Mouse (Mus musculus): ENCODE data around the gene Pycr2.
A peak's percentile ranks its signal among the peaks of the same experiment; 100 is the strongest.
"Not testable (repeated sequence)": the region's sequence is repeated elsewhere in the genome, so short reads cannot be mapped to it uniquely, and the experiment has no call there.

Gene Pycr2

GRCm38 (mm10) chr1:180904039-180904814, at the start of gene Pycr2:
Gene Pycr2, plus strand, starts transcription at chr1:180904293.
- DNase-seq: peak; percentile 96

- no peak for DNase-seq
Observed at GRCm38 (mm10) chr1:180858763-180859162, 45.3 kb upstream of the Pycr2 start.

- DNase-seq: no peak
Observed at GRCm38 (mm10) chr1:180860030-180860429, 44.1 kb upstream of the Pycr2 start.

GRCm38 (mm10) chr1:180863606-180864005, 40.5 kb upstream of the Pycr2 start:
- DNase-seq: peak; percentile 42

GRCm38 (mm10) chr1:180866001-180866400, 38.1 kb upstream of the Pycr2 start:
- DNase-seq: no peak

- no peak for DNase-seq
Observed at GRCm38 (mm10) chr1:180870122-180870650, 33.9 kb upstream of the Pycr2 start.

GRCm38 (mm10) chr1:180873861-180874484, 30.1 kb upstream of the Pycr2 start:
- peak; percentile 82 for DNase-seq

- DNase-seq: no peak
Observed at GRCm38 (mm10) chr1:180874615-180875014, 29.5 kb upstream of the Pycr2 start.

GRCm38 (mm10) chr1:180875126-180875525, 29.0 kb upstream of the Pycr2 start:
- peak; percentile 75 for DNase-seq

GRCm38 (mm10) chr1:180877466-180877865, 26.6 kb upstream of the Pycr2 start:
- DNase-seq: no peak

- DNase-seq: no peak
Observed at GRCm38 (mm10) chr1:180881768-180882167, 22.3 kb upstream of the Pycr2 start.

GRCm38 (mm10) chr1:180883731-180884130, 20.4 kb upstream of the Pycr2 start:
- peak; percentile 50 for DNase-seq

- peak; percentile 63 for DNase-seq
Observed at GRCm38 (mm10) chr1:180884484-180884883, 19.6 kb upstream of the Pycr2 start.

- no peak for DNase-seq
Observed at GRCm38 (mm10) chr1:180888556-180889042, 15.5 kb upstream of the Pycr2 start.

GRCm38 (mm10) chr1:180889172-180889571, 14.9 kb upstream of the Pycr2 start:
- DNase-seq: no peak

GRCm38 (mm10) chr1:180889841-180890240, 14.3 kb upstream of the Pycr2 start:
- peak; percentile 82 for DNase-seq

GRCm38 (mm10) chr1:180892808-180893207, 11.3 kb upstream of the Pycr2 start, which contains the start of gene Lefty2:
Gene Lefty2, plus strand, starts transcription at chr1:180893108.
- DNase-seq: no peak

- not testable (repeated sequence) for DNase-seq
Observed at GRCm38 (mm10) chr1:180894088-180894987, 9.8 kb upstream of the Pycr2 start.

GRCm38 (mm10) chr1:180901107-180901506, 3.0 kb upstream of the Pycr2 start:
- peak; percentile 52 for DNase-seq

- DNase-seq: no peak
Observed at GRCm38 (mm10) chr1:180902915-180903314, 1.2 kb upstream of the Pycr2 start.

- no peak for DNase-seq
Observed at GRCm38 (mm10) chr1:180903666-180904038, 441 bp upstream of the Pycr2 start.

- DNase-seq: no peak
Observed at GRCm38 (mm10) chr1:180904815-180905080, 655 bp downstream of the Pycr2 start.

GRCm38 (mm10) chr1:180905307-180905706, 1.2 kb downstream of the Pycr2 start:
- peak; percentile 59 for DNase-seq
